Mouse (Mus musculus) forebrain, embryonic 15.5 days (tissue): ENCODE data around the gene Chpf. TPM values are rescaled to one million over a fixed set of nuclear protein-coding genes. Genes with fewer than 3 reads are reported as not detected.

Experiments used
- ATAC-seq: fragments of 200-750 bp; cut with Nextera tagmentation; replicated peaks from 2 replicates; pipeline ENCODE4 v1.8.0; 2017; ENCODE audit warnings: mild to moderate bottlenecking, moderate TSS enrichment, moderate library complexity
- H3K27ac ChIP-seq: fragments of 300-500 bp; sonication (generic); replicated peaks from 2 replicates; pipeline ENCODE4 v1.5.1; 2015; ENCODE audit warnings: mild to moderate bottlenecking, inconsistent platforms
- H3K27me3 ChIP-seq: fragments of 300-500 bp; sonication (generic); 2 replicates; pipeline ENCODE4 v1.6.1; 2015; ENCODE audit warnings: inconsistent platforms
- H3K36me3 ChIP-seq: fragments of 300-500 bp; sonication (generic); 2 replicates; pipeline ENCODE4 v1.6.1; 2015; ENCODE audit warnings: mild to moderate bottlenecking, inconsistent platforms
- H3K4me1 ChIP-seq: fragments of 300-500 bp; sonication (generic); 2 replicates; pipeline ENCODE4 v1.6.1; 2015; ENCODE audit warnings: inconsistent platforms
- H3K4me2 ChIP-seq: fragments of 300-500 bp; sonication (generic); replicated peaks from 2 replicates; pipeline ENCODE4 v1.6.1; 2015; ENCODE audit warnings: mild to moderate bottlenecking, inconsistent platforms
- H3K4me3 ChIP-seq: fragments of 300-500 bp; sonication (generic); 2 replicates; pipeline ENCODE4 v1.5.1; 2015; ENCODE audit warnings: mild to moderate bottlenecking, inconsistent platforms
- H3K9ac ChIP-seq: fragments of 300-500 bp; sonication (generic); replicated peaks from 2 replicates; pipeline ENCODE4 v1.6.1; 2015; ENCODE audit warnings: mild to moderate bottlenecking, inconsistent platforms
- H3K9me3 ChIP-seq: fragments of 300-500 bp; sonication (generic); 2 replicates; pipeline ENCODE4 v1.6.1; 2016; ENCODE audit warnings: inconsistent platforms
- WGBS: fragments of 180-500 bp; shearing (Covaris S2); methylation state at CpG from one replicate; pipeline ENCODE4 v1.1.7; 2015; ENCODE audit warnings: mixed read lengths; 5-methylcytosine and 5-hydroxymethylcytosine counted together
- polyA plus RNA-seq: library from polyadenylated mRNA; unstranded; fragments of >200 nt; fragmentation: Nextera tagmentation; extraction: Ambion mirVana; gene quantifications from 2 replicates; pipeline ENCODE4 v1.2.1, GENCODE M21; 2015

Chpf gene
- polyA plus RNA-seq: 28.9 and 29.2 TPM in 2 replicates

DNA sequence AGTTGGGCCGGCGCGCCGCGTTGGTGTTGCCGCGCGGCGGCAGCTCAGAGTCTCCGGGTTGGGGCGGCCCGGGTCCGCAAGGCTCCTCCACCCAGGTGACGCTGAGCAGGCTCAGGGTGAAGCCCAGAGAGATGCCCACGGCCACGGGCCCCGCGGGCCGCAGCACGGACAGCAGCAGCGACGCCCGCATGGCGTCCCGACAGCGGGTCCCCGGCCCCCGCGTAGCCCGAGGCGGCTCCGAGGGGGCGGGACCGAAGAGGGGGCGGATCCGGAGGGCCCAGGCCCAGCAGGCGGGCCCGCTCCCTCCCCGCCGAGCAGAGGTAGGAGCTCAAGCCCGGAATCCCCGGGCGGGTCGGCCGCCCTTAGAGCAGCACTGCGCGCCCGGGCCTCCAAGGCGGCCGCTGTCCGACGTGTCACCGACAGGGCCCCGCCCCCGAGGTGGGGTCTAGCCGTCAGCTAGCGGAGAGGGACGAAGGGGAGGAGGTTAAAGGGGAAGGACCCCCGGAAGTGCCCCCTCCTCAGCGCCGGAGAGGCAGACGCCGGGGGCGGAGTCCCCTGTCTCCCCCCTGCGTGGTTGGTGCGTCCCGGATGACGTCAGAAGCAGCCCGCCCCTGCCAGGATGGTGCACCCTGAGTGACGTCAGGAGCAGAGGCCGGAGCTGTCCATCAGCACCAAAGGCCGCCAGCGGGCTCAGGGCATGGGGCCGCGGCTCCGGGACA lies at the start of gene Chpf, which contains the start of gene Tmem198:
Chpf (minus strand) TSS at position 392 of the 719 bp plus-strand sequence.
Tmem198 (plus strand) TSS at position 617 of the 719 bp plus-strand sequence.
- Histone ChIP-seq H3K4me2 (peak within 1 kb of the TSS; percentile 74), H3K4me3 (peak within 1 kb of the TSS; percentile 75), H3K9me3 (no peaks in the 10 kb centered on the region), H3K36me3 (peaks cover 33% of the 10 kb centered on the region), H3K27ac (peak within 1 kb of the TSS; percentile 83), H3K9ac (peak within 1 kb of the TSS; percentile 69), H3K27me3 (peaks cover 5% of the 10 kb centered on the region; the same call in 1 of the 2 replicates), H3K4me1 (peaks cover 50% of the 10 kb centered on the region)
- ATAC-seq: peak; percentile 89
- under 1% methylated on average over 74 of the region's 76 CpGs for WGBS

DNA sequence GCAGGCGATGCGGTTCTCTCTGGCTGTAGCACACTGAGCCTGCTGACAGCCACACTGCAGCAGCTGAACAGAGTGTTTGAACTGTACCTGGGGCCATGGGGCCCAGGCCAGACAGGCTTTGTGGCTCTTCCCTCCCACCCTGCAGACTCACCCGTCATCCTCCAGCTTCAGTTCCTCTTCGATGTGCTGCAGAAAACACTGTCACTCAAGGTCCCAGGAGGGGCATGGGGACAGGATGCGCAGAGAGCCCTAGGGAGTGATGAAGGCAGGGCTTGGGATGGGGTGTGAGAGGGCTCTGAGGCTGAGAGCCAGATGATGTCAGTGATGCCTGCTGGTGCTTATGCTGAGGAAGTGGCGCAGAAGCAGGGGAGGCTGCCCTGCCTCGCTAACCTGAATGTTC lies 45.6 kb upstream of the Chpf start:
- H3K9ac ChIP-seq: no peak overlapping the region
- 94% methylated on average over 7 of the region's 7 CpGs for WGBS
- H3K4me2 ChIP-seq: no peak overlapping the region
- no peaks in the 10 kb centered on the region for H3K27me3 ChIP-seq
- H3K4me1 ChIP-seq: peaks cover 11% of the 10 kb centered on the region; the same call in 1 of the 2 replicates
- ATAC-seq: no peak
- no peak overlapping the region for H3K4me3 ChIP-seq
- no peak overlapping the region for H3K27ac ChIP-seq
- H3K9me3 ChIP-seq: no peaks in the 10 kb centered on the region
- peaks cover 15% of the 10 kb centered on the region; the same call in 1 of the 2 replicates for H3K36me3 ChIP-seq

DNA sequence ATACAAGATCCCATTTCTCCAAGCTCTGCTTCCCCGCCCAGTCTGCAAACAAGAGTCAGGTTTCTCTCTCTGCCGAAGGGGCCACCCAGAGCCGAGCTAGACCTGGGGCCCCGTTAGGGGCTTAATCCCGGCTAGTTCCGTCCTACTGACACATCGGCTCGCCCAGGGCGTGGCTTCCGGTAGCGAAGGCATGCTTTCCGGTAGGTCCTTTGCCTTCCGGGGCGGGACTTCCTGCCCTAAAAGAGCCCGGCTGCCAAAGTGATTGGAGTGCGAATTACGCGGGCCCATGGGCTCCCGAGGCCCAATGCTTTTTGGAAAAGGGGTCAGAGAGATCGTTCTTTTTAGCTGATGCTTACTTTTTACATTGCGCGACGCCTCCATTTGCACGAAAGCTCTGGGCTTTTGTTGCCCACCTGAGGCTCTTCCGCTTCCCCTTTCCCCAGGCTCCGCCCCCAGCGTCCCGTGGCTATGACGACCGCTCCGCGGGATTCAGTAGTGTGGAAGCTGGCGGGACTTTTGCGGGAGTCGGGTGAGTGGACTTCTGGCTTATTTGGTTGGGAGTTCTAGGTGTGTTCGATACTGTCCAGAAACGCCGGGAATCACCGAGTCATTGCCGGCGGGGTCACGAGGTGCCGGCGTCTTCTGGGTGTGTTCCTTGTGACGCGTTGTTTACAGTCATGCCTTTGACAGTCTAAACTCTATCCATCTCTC lies 42.4 kb upstream of the Chpf start, which contains the start of gene Stk11ip:
Stk11ip (plus strand) TSS at position 209 of the 711 bp plus-strand sequence.
- Histone ChIP-seq H3K9ac (peak within 1 kb of the TSS; percentile 53), H3K4me3 (peak within 1 kb of the TSS; percentile 76), H3K9me3 (no peaks in the 10 kb centered on the region), H3K27me3 (no peaks in the 10 kb centered on the region), H3K4me2 (peak within 1 kb of the TSS; percentile 75), H3K36me3 (peaks cover 5% of the 10 kb centered on the region; the same call in 1 of the 2 replicates), H3K4me1 (peaks cover 11% of the 10 kb centered on the region; the same call in 1 of the 2 replicates), H3K27ac (peak within 1 kb of the TSS; percentile 87)
- WGBS: under 1% methylated on average over 46 of the region's 46 CpGs
- ATAC-seq: peak; percentile 96

DNA sequence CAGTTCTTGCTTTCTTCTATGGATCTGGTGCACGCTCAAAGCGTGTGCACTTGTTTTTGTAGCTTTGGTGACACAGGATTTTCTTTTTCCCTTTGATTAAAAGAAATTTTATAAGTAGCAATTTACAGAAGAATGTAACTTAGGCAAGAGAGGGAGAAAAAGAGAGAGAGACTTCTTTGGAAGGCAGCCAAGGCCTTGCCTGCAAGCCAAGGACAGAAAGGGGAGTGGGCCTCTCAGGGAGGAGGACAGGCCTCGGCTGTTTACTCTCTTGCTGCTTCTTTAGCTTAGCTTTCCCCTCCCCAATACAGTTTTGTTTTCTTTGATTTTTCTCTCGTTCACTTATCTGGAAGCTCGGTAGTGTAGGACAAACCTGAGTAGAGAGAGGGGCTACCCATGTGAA lies 40.5 kb upstream of the Chpf start:
- peaks cover 11% of the 10 kb centered on the region; the same call in 1 of the 2 replicates for H3K4me1 ChIP-seq
- no peak overlapping the region for H3K4me2 ChIP-seq
- H3K9ac ChIP-seq: no peak overlapping the region
- H3K4me3 ChIP-seq: no peak overlapping the region
- H3K27ac ChIP-seq: no peak overlapping the region
- WGBS: 61% methylated on average over 5 of the region's 5 CpGs
- H3K9me3 ChIP-seq: no peaks in the 10 kb centered on the region
- no peaks in the 10 kb centered on the region for H3K36me3 ChIP-seq
- ATAC-seq: no peak
- no peaks in the 10 kb centered on the region for H3K27me3 ChIP-seq

DNA sequence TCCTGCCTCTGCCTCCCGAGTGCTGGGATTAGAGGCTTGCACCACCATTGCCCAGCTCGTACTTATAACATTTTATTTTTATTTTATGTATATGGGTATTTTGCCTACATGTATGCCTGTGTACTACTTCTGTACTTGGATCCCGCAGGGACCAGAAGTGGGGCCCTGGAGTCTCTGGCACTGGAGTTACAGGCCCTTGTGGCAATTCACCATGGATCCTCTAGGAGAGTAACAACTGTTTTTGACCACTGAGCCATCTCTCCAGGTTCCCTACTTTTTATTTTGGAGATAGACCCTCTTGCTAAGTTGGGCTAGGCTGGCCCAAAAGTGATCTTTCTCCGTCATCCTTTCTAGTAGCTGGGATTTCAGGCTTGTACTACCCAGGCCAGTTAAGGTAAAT lies 39.3 kb upstream of the Chpf start:
- Histone ChIP-seq H3K9me3 (no peaks in the 10 kb centered on the region), H3K4me3 (no peak overlapping the region), H3K9ac (no peak overlapping the region), H3K27me3 (no peaks in the 10 kb centered on the region), H3K4me1 (peaks cover 11% of the 10 kb centered on the region; the same call in 1 of the 2 replicates), H3K4me2 (no peak overlapping the region), H3K27ac (no peak overlapping the region), H3K36me3 (no peaks in the 10 kb centered on the region)
- no peak for ATAC-seq
- WGBS: 95% methylated on average over 4 of the region's 4 CpGs

DNA sequence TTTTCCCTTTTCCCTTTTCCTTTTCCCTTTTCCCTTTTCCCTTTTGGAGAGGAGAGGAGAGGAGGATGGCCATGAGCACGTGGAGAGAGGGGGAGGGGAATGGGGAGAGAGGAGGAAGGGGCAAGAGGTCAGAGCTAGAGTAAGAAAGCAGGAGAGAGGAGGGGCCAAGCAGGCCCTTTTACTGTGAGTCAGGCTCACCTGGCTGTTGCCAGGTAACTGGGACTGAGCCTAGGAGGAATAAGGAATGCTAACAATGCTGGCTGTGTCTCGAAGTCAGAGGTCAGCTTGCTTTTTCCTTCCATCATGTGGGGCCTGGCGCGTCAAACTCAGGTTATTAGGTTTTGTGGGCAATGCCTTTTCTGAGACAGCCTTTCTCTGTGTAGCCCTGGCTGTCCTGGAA lies 38.9 kb upstream of the Chpf start:
- H3K4me2 ChIP-seq: no peak overlapping the region
- H3K27me3 ChIP-seq: no peaks in the 10 kb centered on the region
- H3K4me1 ChIP-seq: peaks cover 11% of the 10 kb centered on the region; the same call in 1 of the 2 replicates
- H3K36me3 ChIP-seq: no peaks in the 10 kb centered on the region
- H3K27ac ChIP-seq: no peak overlapping the region
- ATAC-seq: no peak
- WGBS: 74% methylated on average over 4 of the region's 4 CpGs
- H3K9me3 ChIP-seq: no peaks in the 10 kb centered on the region
- H3K4me3 ChIP-seq: no peak overlapping the region
- no peak overlapping the region for H3K9ac ChIP-seq

DNA sequence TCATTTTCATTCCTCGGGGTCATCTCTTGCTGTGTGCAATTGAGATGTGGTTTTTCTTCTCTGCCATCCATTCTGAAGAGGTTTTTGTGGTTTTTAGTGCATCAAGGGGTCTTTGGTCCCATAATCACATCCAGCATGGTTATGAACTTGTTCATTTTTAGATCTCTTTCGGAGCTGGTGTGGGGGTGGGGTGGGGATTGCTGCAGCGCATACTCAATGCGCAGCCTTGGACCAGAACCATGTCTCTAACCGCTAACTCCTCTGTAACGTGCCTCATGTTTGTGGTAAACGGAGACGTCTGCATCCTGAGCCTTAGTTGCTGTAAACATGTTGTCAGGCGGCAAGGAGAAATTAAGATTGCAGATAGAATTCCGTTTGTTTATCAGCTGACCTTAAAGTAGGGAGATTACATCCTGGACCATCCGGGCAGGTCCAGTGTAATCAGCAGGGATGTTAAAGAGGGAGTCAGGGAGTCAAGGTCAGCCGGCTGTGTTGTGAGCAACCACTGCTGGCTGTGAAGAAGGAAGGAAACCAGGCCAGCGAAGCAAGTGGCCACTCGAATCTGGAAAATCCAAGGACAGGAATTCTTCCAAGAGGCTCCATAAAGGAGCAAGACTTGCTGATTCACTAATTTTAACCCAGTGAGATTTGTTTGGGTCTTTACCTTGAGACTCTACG lies 37.7 kb upstream of the Chpf start:
- no peak overlapping the region for H3K27ac ChIP-seq
- H3K4me1 ChIP-seq: peaks cover 5% of the 10 kb centered on the region; the same call in 1 of the 2 replicates
- no peak for ATAC-seq
- WGBS: 83% methylated on average over 15 of the region's 15 CpGs
- H3K4me3 ChIP-seq: no peak overlapping the region
- H3K27me3 ChIP-seq: no peaks in the 10 kb centered on the region
- H3K9ac ChIP-seq: no peak overlapping the region
- H3K4me2 ChIP-seq: no peak overlapping the region
- H3K36me3 ChIP-seq: no peaks in the 10 kb centered on the region
- no peaks in the 10 kb centered on the region for H3K9me3 ChIP-seq

DNA sequence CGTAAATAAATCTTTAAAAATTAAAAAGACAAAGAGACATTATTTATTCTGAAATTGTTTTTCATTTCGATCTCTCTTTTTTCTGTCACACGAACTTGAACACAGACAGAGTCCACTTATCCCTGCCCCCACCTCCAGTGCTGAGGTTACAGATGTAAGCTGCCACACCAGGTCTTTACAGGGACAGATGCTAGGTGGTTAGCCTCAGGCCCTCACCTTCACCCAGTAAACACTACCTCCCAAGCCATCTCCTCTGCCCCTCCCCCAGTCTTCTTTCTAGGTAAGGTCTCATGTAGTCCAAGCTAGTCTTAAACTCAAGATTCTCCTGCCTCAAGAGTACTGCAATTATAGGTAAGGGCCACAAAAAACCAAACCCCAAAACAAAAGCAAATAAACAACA lies 33.4 kb upstream of the Chpf start:
- ATAC-seq: no peak
- Histone ChIP-seq H3K4me1 (no peaks in the 10 kb centered on the region), H3K4me3 (no peak overlapping the region), H3K27ac (no peak overlapping the region), H3K9ac (no peak overlapping the region), H3K27me3 (no peaks in the 10 kb centered on the region), H3K4me2 (no peak overlapping the region), H3K9me3 (no peaks in the 10 kb centered on the region), H3K36me3 (no peaks in the 10 kb centered on the region)
- WGBS: 90% methylated on average over 3 of the region's 3 CpGs

DNA sequence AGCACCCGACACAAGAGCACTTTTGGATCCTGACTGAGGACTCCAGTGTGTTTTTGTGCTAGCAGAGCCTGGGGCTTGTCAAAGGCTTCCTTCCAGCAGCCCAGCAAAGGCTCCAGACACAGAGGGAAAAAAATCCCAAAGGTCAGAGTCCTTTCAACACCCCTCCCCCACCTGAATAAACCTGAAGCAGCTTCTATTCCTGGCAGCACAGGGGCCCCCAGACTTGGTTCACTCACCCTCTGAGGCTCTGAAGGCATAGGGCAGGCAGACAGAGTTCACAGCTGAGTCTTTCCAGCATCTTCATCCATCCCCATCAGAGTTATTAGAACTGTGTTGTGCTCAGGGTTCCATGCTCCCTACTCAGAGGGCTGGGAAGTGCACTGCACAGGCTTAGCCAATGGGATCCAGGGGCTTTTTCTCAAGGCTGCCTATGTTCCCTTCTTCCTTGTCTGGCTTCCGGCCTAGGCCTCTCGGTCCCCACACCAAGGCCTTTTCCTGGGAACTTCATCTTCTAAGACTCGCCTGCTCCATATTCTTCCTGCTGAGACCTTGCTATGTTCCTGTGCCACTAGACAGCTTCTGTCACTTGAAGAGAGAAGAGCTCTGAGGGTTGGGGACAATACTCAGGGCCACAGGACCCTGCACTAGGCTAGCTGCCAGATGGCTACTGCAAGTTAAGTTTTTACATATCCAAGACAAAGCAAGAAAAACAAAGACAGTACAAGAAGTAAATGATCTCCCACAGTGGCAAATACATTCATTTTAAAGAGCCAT lies 32.5 kb upstream of the Chpf start:
- Histone ChIP-seq H3K27ac (no peak overlapping the region), H3K4me2 (no peak overlapping the region), H3K36me3 (no peaks in the 10 kb centered on the region), H3K4me3 (no peak overlapping the region), H3K9me3 (no peaks in the 10 kb centered on the region), H3K27me3 (no peaks in the 10 kb centered on the region), H3K4me1 (peaks cover 3% of the 10 kb centered on the region), H3K9ac (no peak overlapping the region)
- 65% methylated on average over 4 of the region's 4 CpGs for WGBS
- ATAC-seq: no peak

DNA sequence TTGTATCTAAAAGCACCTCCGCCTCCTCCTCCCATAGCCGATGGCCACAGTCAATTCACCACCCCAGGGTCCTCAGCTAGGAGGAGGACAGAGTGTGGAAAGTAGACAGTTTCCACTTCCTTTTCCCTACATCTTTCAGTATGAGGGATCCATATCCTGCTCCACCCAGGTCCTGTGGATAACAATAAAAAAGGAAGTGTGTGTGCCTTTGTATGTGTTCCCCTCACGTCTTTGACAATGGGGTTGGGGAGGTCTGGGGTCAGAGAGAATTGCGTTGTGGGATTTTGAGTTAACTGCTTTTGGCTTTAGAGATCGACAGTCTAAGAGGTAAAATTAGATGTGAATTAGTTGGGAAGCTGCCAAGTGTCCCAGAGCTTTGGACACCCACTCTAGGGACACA lies 31.0 kb upstream of the Chpf start:
- Histone ChIP-seq H3K27me3 (no peaks in the 10 kb centered on the region), H3K4me1 (peaks cover 10% of the 10 kb centered on the region)
- ATAC-seq: no peak

DNA sequence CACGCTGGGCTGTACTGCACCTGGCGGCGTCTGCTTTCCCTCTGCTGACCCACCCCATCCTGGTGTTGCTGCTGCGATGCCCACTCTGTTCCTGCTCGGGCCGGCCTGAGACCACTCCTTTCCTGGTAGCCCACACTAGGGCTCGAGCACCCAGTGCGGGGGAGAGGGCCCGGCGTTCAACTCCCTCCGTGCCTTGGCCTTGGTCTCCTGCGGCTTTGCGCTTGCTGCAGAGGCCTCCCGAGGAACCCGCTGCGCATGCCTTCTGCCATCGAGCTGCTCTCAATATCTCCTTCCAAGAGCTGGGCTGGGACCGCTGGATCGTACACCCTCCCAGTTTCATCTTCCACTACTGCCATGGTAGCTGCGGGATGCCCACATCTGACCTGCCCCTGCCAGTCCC lies 30.5 kb upstream of the Chpf start:
- no peak for ATAC-seq
- WGBS: 56% methylated on average over 20 of the region's 20 CpGs
- no peaks in the 10 kb centered on the region for H3K27me3 ChIP-seq

More for the DNA sequence above, 31.0 kb upstream of the Chpf start:
- Histone ChIP-seq H3K36me3 (no peaks in the 10 kb centered on the region), H3K4me3 (no peak overlapping the region), H3K9me3 (no peaks in the 10 kb centered on the region), H3K4me2 (no peak overlapping the region), H3K27ac (no peak overlapping the region), H3K9ac (no peak overlapping the region)
- WGBS: 69% methylated on average over 5 of the region's 5 CpGs

More for the DNA sequence above, 30.5 kb upstream of the Chpf start:
- H3K9me3 ChIP-seq: no peaks in the 10 kb centered on the region
- peaks cover 15% of the 10 kb centered on the region for H3K4me1 ChIP-seq
- H3K36me3 ChIP-seq: no peaks in the 10 kb centered on the region
- no peak overlapping the region for H3K27ac ChIP-seq
- no peak overlapping the region for H3K9ac ChIP-seq
- no peak overlapping the region for H3K4me2 ChIP-seq
- no peak overlapping the region for H3K4me3 ChIP-seq
